Mouse (Mus musculus): ENCODE measurements around the gene BC034090. TPM values are rescaled to one million over a fixed set of nuclear protein-coding genes. Genes with fewer than 3 reads are reported as not detected.

BC034090 gene
- polyA plus RNA-seq, 2 experiments = 5.6 to 28.0 TPM

DNA sequence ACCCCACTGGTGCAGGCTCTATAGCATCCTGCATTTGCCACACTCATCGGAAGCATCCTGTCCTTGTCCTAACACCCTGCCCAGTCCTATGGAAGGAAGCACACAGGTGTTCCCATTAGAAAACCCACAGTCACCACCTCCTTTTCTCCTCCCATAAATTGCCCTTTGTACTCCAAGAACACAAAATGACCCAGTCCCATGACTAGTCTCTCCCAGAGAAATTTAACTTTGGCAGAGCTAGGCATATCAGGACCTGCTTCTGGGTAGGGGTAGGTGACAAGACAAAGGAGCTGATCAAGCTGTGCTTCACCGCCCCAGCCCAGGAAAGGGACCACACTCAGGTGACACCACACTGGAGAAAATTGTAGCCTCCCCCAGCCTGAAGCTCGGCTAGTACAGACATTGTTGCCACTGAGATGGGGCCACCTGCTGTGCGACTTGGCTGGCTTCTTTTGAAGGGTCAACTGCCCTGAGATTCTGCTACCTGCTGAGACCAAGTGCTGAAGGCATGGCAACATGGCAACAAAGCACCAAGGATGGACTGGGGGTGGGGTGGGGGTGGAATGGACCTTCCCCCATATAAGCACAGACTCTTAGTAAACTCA, 6.4 kb upstream of the BC034090 start:
- no peak overlapping the region for H3K4me3 ChIP-seq (replicated peaks; ENCODE audit: low read length)
- no peaks in the 10 kb centered on the region for H3K27me3 ChIP-seq (ENCODE audit: control insufficient read depth, insufficient read depth, low read length)
- H3K4me2 ChIP-seq (replicated peaks; ENCODE audit: low read depth, low read length, severe bottlenecking) = no peak overlapping the region
- H3K9ac ChIP-seq (ENCODE audit: low read depth, low read length, severe bottlenecking) = no peak overlapping the region
- no peak for TF ChIP-seq POLR2A (IDR thresholded peaks at IDR 0.05; ENCODE audit: borderline replicate concordance, extremely low read depth, insufficient read depth, insufficient read length)
- H3K9me3 ChIP-seq (ENCODE audit: control insufficient read depth, low read length) = no peaks in the 10 kb centered on the region
- ATAC-seq (ENCODE audit: low FRiP score, low read depth) (no peak), DNase-seq (ENCODE audit: low spot score) (no peak)
- H3K4me1 ChIP-seq (ENCODE audit: control insufficient read depth, insufficient read depth, low read length) = peaks cover 2% of the 10 kb centered on the region
- H3K27ac ChIP-seq (replicated peaks; ENCODE audit: low read depth, low read length) = no peak overlapping the region
- 37% methylated on average over 4 of the region's 4 CpGs for WGBS
- no peaks in the 10 kb centered on the region for H3K36me3 ChIP-seq (ENCODE audit: control insufficient read depth, insufficient read depth, low read length)

DNA sequence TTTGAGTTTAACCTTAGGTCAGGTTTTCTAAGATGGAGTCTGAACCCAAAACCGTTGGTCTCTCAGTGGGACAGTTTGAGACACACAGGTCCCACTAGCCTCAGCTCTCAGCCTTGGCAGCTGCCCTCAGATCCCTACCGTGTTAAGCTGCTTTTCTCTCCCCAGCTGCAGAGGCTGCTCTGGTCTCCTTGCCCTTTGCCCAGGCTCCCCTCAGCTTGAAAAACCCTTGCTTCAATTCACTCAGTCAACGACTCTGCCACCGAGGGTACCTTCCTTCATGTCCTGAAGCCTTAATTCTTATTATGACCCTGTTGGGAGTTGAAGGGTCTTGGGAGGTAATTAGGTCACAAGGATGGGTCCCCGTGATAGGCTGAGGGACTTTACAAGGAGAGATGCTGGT, 5.7 kb upstream of the BC034090 start:
- 40% methylated on average over 5 of the region's 5 CpGs for WGBS
- no peak for ATAC-seq (ENCODE audit: low FRiP score, low read depth)
- no peak for DNase-seq (ENCODE audit: low spot score)
- no peak for TF ChIP-seq POLR2A (IDR thresholded peaks at IDR 0.05; ENCODE audit: borderline replicate concordance, extremely low read depth, insufficient read depth, insufficient read length)
- Histone ChIP-seq H3K27me3 (ENCODE audit: control insufficient read depth, insufficient read depth, low read length) (no peaks in the 10 kb centered on the region), H3K9ac (ENCODE audit: low read depth, low read length, severe bottlenecking) (no peak overlapping the region), H3K4me1 (ENCODE audit: control insufficient read depth, insufficient read depth, low read length) (peaks cover 7% of the 10 kb centered on the region), H3K4me2 (replicated peaks; ENCODE audit: low read depth, low read length, severe bottlenecking) (no peak overlapping the region), H3K4me3 (replicated peaks; ENCODE audit: low read length) (no peak overlapping the region), H3K36me3 (ENCODE audit: control insufficient read depth, insufficient read depth, low read length) (no peaks in the 10 kb centered on the region), H3K9me3 (ENCODE audit: control insufficient read depth, low read length) (no peaks in the 10 kb centered on the region), H3K27ac (replicated peaks; ENCODE audit: low read depth, low read length) (no peak overlapping the region)

DNA sequence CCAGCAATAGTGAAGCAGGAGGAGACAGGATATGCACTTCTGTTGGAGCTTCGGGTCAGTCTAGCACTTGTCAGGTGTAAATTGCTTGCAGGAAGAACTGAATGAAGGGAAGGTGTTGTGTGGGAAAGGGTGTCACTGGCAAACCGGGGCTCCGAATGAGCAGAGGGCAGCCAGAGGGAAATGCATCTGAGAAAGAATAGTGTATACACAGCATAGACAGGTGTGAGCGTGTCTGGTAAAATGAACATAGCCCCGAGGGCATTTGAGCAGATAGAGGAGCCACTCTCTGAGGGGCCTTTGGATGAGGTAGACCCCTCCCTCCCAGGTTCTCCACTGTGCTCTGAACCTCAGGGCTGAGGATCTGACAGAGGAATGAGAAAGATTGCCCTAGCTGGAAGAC, 3.8 kb upstream of the BC034090 start:
- H3K4me2 ChIP-seq (replicated peaks; ENCODE audit: low read depth, low read length, severe bottlenecking) = no peak overlapping the region
- H3K27ac ChIP-seq (replicated peaks; ENCODE audit: low read depth, low read length) = no peak overlapping the region
- no peaks in the 10 kb centered on the region for H3K27me3 ChIP-seq (ENCODE audit: control insufficient read depth, insufficient read depth, low read length)
- no peak for TF ChIP-seq POLR2A (IDR thresholded peaks at IDR 0.05; ENCODE audit: borderline replicate concordance, extremely low read depth, insufficient read depth, insufficient read length)
- ATAC-seq (ENCODE audit: low FRiP score, low read depth) (no peak), DNase-seq (ENCODE audit: low spot score) (no peak)
- H3K9me3 ChIP-seq (ENCODE audit: control insufficient read depth, low read length) = no peaks in the 10 kb centered on the region
- WGBS = 40% methylated on average over 5 of the region's 5 CpGs
- H3K36me3 ChIP-seq (ENCODE audit: control insufficient read depth, insufficient read depth, low read length) = no peaks in the 10 kb centered on the region
- H3K9ac ChIP-seq (ENCODE audit: low read depth, low read length, severe bottlenecking) = no peak overlapping the region
- H3K4me1 ChIP-seq (ENCODE audit: control insufficient read depth, insufficient read depth, low read length) = peaks cover 9% of the 10 kb centered on the region
- H3K4me3 ChIP-seq (replicated peaks; ENCODE audit: low read length) = no peak overlapping the region

DNA sequence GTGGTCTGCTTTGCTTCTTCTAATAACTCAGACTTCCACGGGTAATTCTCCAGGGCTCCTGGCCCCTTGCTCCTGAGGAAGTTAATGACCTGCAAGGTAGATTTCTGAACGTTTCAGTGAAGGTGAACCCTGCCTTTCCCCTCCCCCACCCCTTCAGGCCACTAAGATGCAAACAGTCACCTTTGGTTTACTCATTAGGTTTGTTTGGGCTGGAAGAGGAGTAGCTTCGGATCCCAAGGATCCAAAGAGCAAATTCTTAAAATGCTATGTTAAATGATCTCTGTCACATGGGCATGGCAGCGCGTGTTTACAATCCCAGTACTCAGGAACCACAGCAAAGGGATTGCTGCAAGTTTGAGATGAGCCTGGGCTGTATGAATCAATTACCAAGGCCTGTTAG, 3.2 kb upstream of the BC034090 start:
- peaks cover 10% of the 10 kb centered on the region for H3K4me1 ChIP-seq (ENCODE audit: control insufficient read depth, insufficient read depth, low read length)
- no peaks in the 10 kb centered on the region for H3K36me3 ChIP-seq (ENCODE audit: control insufficient read depth, insufficient read depth, low read length)
- no peaks in the 10 kb centered on the region for H3K9me3 ChIP-seq (ENCODE audit: control insufficient read depth, low read length)
- no peak for TF ChIP-seq POLR2A (IDR thresholded peaks at IDR 0.05; ENCODE audit: borderline replicate concordance, extremely low read depth, insufficient read depth, insufficient read length)
- DNase-seq (ENCODE audit: low spot score) (no peak), ATAC-seq (ENCODE audit: low FRiP score, low read depth) (no peak)
- no peak overlapping the region for H3K4me2 ChIP-seq (replicated peaks; ENCODE audit: low read depth, low read length, severe bottlenecking)
- no peak overlapping the region for H3K27ac ChIP-seq (replicated peaks; ENCODE audit: low read depth, low read length)
- no peak overlapping the region for H3K9ac ChIP-seq (ENCODE audit: low read depth, low read length, severe bottlenecking)
- H3K4me3 ChIP-seq (replicated peaks; ENCODE audit: low read length) = no peak overlapping the region
- WGBS = 28% methylated on average over 5 of the region's 5 CpGs
- no peaks in the 10 kb centered on the region for H3K27me3 ChIP-seq (ENCODE audit: control insufficient read depth, insufficient read depth, low read length)

DNA sequence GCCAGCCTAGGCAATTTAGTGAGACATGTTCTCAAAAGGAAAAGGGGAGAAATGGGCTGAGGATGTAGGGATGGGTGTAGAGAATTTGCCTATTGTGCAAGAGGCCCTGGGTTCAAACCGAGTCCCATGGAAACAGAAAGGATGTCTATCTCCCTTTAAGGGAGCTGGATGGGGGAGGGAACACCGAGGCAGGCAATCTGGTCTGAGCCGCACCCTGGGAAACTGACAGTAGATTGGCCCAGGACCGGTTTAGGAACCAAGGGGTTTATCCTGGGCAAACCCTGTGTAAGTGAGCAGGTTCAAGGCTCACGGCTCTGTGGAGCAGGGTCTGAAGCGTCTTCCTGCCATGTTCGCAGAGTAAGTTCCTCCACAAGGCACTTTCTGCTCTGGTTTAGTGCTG, 1.3 kb upstream of the BC034090 start:
- H3K27ac ChIP-seq (replicated peaks; ENCODE audit: low read depth, low read length) = no peak overlapping the region
- DNase-seq (ENCODE audit: low spot score) (no peak), ATAC-seq (ENCODE audit: low FRiP score, low read depth) (no peak)
- no peaks in the 10 kb centered on the region for H3K27me3 ChIP-seq (ENCODE audit: control insufficient read depth, insufficient read depth, low read length)
- peak overlapping the region; percentile 71 for H3K4me3 ChIP-seq (replicated peaks; ENCODE audit: low read length)
- peak overlapping the region; percentile 98 for H3K9ac ChIP-seq (ENCODE audit: low read depth, low read length, severe bottlenecking)
- no peaks in the 10 kb centered on the region for H3K9me3 ChIP-seq (ENCODE audit: control insufficient read depth, low read length)
- TF ChIP-seq POLR2A (IDR thresholded peaks at IDR 0.05; ENCODE audit: borderline replicate concordance, extremely low read depth, insufficient read depth, insufficient read length) = no peak
- H3K36me3 ChIP-seq (ENCODE audit: control insufficient read depth, insufficient read depth, low read length) = peaks cover 17% of the 10 kb centered on the region
- 58% methylated on average over 7 of the region's 7 CpGs for WGBS
- peak overlapping the region; percentile 72 for H3K4me2 ChIP-seq (replicated peaks; ENCODE audit: low read depth, low read length, severe bottlenecking)
- H3K4me1 ChIP-seq (ENCODE audit: control insufficient read depth, insufficient read depth, low read length) = peaks cover 10% of the 10 kb centered on the region

Measured in limb, embryonic 14.5 days (tissue).